Mouse (Mus musculus) gastrocnemius, postnatal 14 days (tissue): ENCODE data around the gene Fmo1. TPM values are rescaled to one million over a fixed set of nuclear protein-coding genes. Genes with fewer than 3 reads are reported as not detected.

Source experiments
- DNase-seq: peaks from one replicate; pipeline ENCODE4 v3.0.0; 2021; ENCODE audit warnings: mixed read lengths
- intact Hi-C: fragments of 180-260 bp; cut with DNase I; formaldehyde crosslinking; loops from one replicate; pipeline ENCODE4 v1.15.1; 2025; ENCODE audit warnings: low total_unique reads
- total RNA-seq, 2 experiments: library from RNA; stranded (reverse); gene quantifications; 2 replicates each; pipeline ENCODE4 v1.2.3; 2021

The Fmo1 gene
- total RNA-seq, 2 experiments from 2014 or later = 16.2 to 23.7 TPM

GRCm38 (mm10) chr1:162864816-162865492 is 1.5 kb downstream of the Fmo1 start:
- intact Hi-C loops = no loop called here
- no peak for DNase-seq

DNA sequence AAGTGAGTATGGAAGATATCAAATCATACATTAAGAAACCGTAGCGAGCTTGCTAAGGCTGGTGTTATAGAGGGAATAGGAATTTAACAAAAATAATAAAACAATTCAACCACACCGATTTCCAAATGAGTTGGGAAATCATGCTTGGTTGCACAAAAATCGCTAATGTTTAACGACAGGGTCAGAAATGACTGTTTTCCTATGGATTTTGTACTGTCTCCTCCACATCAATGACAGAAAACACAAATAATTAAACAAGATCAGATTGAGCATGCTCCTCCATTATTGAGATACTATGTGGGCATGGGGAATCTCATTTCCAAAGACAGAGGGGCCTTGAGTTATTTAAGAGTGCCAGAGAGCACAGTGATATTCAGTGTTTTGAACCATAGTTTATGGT is 2.1 kb downstream of the Fmo1 start:
- DNase-seq = no peak

DNA sequence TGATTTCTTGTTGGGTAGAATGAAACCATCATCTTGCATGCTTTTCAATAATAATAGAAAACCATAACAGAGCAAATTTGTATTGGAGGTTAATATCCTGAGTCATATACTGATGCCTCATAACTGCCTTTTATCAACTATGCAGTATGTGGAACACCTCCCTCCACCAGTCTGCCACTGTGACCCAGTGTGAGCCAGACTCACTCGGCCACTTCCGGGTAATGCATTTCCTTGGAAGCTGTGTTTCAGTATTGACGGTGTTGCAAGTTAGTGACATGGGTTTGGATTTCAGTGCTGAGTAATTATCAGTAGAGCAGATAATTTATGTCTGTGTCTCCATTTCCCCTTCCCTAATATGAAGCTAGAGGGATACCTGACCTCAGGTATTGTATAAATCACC is 2.8 kb downstream of the Fmo1 start:
- intact Hi-C loops = no loop called here
- DNase-seq = no peak

More for the DNA sequence above, 2.1 kb downstream of the Fmo1 start:
- intact Hi-C loops = no loop called here

- DNase-seq = no peak
- intact Hi-C loops = no loop called here
Measured at GRCm38 (mm10) chr1:162862328-162862727, 4.1 kb downstream of the Fmo1 start.

- no peak for DNase-seq
- intact Hi-C loops = no loop called here
Measured at GRCm38 (mm10) chr1:162859996-162860605, 6.3 kb downstream of the Fmo1 start.

GRCm38 (mm10) chr1:162859545-162859976 is 6.8 kb downstream of the Fmo1 start:
- intact Hi-C loops = no loop called here
- no peak for DNase-seq

DNA sequence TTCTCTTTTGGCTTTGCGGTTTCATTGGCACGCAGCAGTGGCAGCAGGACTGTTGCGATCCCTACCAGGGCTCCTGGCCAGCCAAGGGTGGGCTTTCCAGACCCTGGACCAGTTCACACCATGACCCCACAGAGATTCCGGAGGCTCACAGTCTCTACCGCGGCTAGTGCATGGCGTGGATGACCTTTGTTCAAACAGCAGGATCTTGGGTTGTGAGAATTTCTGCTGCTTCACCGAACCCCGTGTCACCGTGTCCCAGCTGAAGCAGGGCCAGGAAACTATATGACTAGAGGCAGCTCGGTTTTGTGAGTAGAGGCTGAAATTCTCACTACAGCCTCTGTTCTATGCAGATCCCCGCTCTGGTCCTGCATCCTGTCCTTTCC is 7.7 kb downstream of the Fmo1 start:
- DNase-seq = no peak
- intact Hi-C loops = no loop called here

DNA sequence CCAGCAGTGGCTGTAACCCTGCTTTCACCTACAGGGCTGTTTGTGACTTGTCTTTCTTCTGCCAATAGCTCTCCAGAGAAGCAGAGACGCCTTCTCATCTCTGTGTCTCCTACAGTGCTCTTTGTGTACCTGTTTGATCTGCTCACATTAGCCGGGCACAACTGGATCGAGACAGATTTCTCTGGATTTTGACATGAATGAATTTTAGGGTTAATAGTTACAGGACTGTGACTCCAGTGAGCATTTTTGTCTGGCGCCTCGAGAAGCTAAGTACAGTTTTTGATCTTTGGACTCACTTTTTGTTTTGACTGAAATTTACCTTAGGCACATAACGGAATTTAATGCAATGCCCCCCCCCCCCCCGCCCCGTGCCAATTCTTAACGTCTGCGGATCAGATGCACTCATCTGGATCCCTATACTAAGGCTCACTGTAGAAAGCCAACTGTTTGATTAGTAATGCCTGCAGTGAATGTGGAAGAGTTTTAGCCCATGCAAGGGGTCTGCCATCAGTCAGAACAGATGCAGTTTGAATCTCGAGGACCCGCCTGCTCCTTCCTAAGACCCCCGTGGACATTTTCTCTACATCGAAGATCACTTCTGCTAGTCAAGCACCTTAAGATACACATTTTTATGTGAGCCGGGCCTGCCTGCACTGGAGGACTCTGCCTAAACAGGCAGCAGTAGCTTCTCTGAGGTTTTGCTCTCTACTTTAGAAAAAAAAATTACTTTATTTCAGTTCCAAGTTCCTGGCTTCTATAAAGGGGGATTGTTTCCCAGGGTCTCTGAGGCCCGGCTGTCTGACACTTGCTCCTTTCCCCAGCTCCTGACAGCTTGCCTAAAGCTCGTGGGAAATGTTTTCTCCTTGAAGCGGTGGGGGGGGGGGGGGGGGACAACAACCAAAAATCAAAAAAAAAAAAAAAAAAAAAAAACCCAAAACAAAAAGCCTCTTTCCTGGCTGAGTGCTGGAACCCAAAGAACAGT is 8.4 kb downstream of the Fmo1 start:
- no peak for DNase-seq
- intact Hi-C loops = no loop called here

DNA sequence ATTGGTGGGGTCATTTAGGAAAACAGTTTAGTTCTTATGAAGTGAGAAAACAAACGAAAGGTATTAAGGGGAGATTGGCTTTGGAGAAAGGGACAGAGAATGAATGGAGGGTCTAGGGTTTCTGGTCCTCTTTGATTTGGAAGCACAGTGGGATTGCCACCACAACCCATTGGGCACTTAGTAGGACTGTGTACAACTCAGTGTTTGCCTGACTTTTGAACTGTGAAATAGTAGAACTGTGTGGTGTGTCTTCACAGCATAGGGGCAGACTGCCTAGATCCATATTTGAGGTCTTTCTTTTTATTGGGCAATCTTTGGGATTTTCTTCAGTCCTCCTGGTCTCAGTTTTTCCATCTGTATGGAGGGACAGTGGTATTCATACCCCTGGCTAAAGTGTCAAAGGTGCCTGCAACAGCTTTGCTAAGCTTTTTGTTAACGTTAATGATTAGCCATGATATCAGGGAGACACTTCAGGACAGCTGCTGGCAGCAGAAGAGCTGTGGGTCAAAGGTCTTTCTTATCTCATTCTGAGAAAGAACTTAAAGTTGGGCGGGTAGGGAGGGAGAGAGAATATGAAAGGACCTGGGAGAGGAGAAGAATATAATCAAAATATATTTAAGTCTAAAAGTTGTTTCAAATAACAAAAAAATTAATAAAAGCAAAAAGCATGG is 12.5 kb downstream of the Fmo1 start:
- intact Hi-C loops = no loop called here
- no peak for DNase-seq

DNA sequence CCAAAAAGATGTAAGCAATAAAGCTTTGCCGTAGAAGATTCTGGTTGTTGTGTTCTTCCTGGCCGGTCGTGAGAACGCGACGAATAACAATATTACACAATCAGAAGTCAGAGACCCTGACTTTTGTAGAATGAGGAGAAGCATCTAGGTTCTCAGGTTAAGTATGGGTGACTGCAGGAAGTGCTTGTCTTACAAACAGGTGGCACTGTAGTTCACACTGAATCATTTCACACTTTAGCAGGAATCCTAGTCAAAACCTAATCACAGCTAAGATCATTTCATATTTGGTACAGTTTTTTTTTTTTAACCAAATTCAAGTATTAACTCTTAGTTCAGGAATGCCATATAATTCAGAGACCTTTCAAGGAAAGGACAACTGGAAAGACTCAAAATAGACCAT is 18.9 kb downstream of the Fmo1 start:
- intact Hi-C loops = no loop called here
- DNase-seq = no peak

DNA sequence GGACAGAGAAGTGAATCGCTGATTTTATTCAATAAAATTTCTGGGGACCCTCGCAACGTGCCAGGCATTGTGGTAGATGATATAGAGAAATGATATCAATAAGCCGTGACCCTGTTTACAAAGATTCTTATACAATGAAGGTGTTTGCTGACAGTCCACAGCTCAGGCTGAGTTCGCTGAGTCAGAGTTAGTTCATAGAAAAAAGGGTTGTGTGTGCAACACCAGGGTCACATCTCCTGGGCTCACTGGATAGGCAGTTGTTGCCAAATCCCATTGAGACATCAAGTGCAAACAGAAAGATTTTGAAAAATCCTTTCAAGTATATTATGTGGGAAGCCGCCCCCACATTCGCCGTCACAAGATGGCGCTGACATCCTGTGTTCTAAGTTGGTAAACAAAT is 26.2 kb downstream of the Fmo1 start:
- DNase-seq = no peak
- intact Hi-C loops = no loop called here

GRCm38 (mm10) chr1:162838976-162839375 is 27.4 kb downstream of the Fmo1 start:
- intact Hi-C loops = no loop called here
- DNase-seq = no peak

GRCm38 (mm10) chr1:162834342-162834741 is 32.1 kb downstream of the Fmo1 start:
- DNase-seq = no peak

DNA sequence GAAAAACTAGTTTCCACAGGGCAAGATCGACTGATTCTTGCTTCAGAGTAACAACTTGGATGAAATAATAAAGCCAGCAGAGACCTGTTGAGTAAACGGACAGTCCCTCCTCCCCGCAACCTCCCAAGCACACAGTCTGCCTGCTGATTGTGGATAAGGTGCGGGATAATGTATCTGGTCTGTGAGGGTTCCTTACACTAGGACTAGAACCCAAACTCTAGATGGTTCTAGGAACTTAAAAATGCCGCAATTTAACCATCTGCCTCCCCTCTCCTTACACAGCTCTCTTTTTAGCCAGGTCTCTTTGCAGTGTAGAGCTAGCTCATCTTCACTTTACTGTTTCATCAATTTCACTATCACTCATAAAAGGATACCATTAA is 33.8 kb downstream of the Fmo1 start:
- no peak for DNase-seq

More at GRCm38 (mm10) chr1:162834342-162834741, 32.1 kb downstream of the Fmo1 start:
- intact Hi-C loops = no loop called here

GRCm38 (mm10) chr1:162831838-162832573 is 34.4 kb downstream of the Fmo1 start:
- DNase-seq = no peak
- intact Hi-C loops = no loop called here

More for the DNA sequence above, 33.8 kb downstream of the Fmo1 start:
- intact Hi-C loops = no loop called here

GRCm38 (mm10) chr1:162819280-162819679 is 47.1 kb downstream of the Fmo1 start:
- intact Hi-C loops = loop anchor here (10.0 kb wide), 1 partner anchor 236 kb away; no protein-coding TSS in a partner anchor
- no peak for DNase-seq

DNA sequence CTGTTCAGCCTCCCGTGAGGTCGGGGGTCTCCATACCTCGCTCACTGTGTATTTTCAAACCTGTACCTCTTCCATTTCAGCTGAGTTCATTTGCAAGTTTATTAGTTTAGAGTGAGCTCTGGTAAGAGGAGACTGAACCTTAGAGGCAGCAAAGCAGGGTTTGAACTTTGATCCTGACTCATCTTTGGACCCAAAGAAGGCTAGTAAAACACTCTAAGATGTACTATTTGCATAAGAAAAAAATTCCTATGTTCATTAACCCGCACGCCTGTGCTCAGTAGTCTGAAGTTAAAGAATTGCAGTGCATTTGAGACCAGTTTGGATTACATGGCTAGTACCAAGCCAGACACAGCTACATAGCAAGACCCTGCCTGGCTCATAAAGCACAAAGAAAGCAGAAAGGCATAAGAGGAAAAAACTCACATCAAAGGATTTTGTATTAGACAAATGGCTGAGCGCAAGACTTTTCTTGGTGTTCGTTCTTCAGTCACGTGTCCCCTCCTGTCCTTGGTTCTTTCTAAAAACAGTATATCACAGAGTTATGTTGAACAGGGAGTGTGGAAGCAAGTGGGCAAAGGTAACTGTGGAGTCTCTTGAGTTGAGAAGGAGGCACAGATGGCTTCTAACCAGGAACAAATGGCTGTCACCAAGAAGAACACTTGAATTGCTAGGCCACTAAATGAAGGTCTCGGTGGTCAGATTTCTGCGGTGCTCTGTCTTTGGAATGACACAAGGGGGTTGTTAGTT is 50.9 kb downstream of the Fmo1 start:
- intact Hi-C loops = loop anchor here (10.0 kb wide), 1 partner anchor 239 kb away; no protein-coding TSS in a partner anchor
- no peak for DNase-seq

GRCm38 (mm10) chr1:162814932-162815331 is 51.5 kb downstream of the Fmo1 start:
- no peak for DNase-seq
- intact Hi-C loops = loop anchor here (10.0 kb wide), 1 partner anchor 240 kb away; no protein-coding TSS in a partner anchor
